Mouse (Mus musculus) embryonic facial prominence, embryonic 12.5 days (tissue): ENCODE results near the gene 4931414P19Rik. TPM values are rescaled to one million over a fixed set of nuclear protein-coding genes. Genes with fewer than 3 reads are reported as not detected.

Source experiments
- ATAC-seq: fragments of 200-750 bp; cut with Nextera tagmentation; 2 replicates; pipeline ENCODE4 v1.8.0; 2017; ENCODE audit not compliant: insufficient number of reproducible peaks, insufficient read depth, low FRiP score, low TSS enrichment
- H3K27ac ChIP-seq: fragments of 300-500 bp; sonication (generic); 2 replicates; pipeline ENCODE4 v1.5.1; 2016; ENCODE audit warnings: mild to moderate bottlenecking
- H3K27me3 ChIP-seq: fragments of 300-500 bp; sonication (generic); 2 replicates; pipeline ENCODE4 v1.6.1; 2016; ENCODE audit warnings: mild to moderate bottlenecking, moderate library complexity
- H3K36me3 ChIP-seq: fragments of 300-500 bp; sonication (generic); 2 replicates; pipeline ENCODE4 v1.6.1; 2016; ENCODE audit warnings: mild to moderate bottlenecking
- H3K4me1 ChIP-seq: fragments of 300-500 bp; sonication (generic); 2 replicates; pipeline ENCODE4 v1.6.1; 2016
- H3K4me2 ChIP-seq: fragments of 300-500 bp; sonication (generic); replicated peaks from 2 replicates; pipeline ENCODE4 v1.6.1; 2016; ENCODE audit warnings: mild to moderate bottlenecking, moderate library complexity
- H3K4me3 ChIP-seq: fragments of 300-500 bp; sonication (generic); 2 replicates; pipeline ENCODE4 v1.5.1; 2016; ENCODE audit warnings: mild to moderate bottlenecking
- H3K9ac ChIP-seq: fragments of 300-500 bp; sonication (generic); 2 replicates; pipeline ENCODE4 v1.6.1; 2016; ENCODE audit warnings: mild to moderate bottlenecking, moderate library complexity
- H3K9me3 ChIP-seq: fragments of 300-500 bp; sonication (generic); 2 replicates; pipeline ENCODE4 v1.6.1; 2016; ENCODE audit warnings: mild to moderate bottlenecking, moderate library complexity
- whole genome bisulfite sequencing: fragments of 180-500 bp; shearing (Covaris S2); methylation state at CpG from one replicate; pipeline ENCODE4 v1.1.7; 2016; 5-methylcytosine and 5-hydroxymethylcytosine counted together
- microRNA counts: library from miRNA; unstranded; fragments of <30 nt; microRNA quantifications from one replicate; lab custom pipeline; 2017
- microRNA-seq: library from miRNA; unstranded; fragments of <30 nt; microRNA quantifications from one replicate; pipeline ENCODE4, GENCODE M21; 2017
- polyA plus RNA-seq: library from polyadenylated mRNA; unstranded; fragments of >200 nt; fragmentation: Nextera tagmentation; extraction: Ambion mirVana; gene quantifications from 2 replicates; pipeline ENCODE4 v1.2.1, GENCODE M21; 2016

4931414P19Rik gene
- polyA plus RNA-seq, 1 experiment from 2014 or later: 10.1 TPM

DNA sequence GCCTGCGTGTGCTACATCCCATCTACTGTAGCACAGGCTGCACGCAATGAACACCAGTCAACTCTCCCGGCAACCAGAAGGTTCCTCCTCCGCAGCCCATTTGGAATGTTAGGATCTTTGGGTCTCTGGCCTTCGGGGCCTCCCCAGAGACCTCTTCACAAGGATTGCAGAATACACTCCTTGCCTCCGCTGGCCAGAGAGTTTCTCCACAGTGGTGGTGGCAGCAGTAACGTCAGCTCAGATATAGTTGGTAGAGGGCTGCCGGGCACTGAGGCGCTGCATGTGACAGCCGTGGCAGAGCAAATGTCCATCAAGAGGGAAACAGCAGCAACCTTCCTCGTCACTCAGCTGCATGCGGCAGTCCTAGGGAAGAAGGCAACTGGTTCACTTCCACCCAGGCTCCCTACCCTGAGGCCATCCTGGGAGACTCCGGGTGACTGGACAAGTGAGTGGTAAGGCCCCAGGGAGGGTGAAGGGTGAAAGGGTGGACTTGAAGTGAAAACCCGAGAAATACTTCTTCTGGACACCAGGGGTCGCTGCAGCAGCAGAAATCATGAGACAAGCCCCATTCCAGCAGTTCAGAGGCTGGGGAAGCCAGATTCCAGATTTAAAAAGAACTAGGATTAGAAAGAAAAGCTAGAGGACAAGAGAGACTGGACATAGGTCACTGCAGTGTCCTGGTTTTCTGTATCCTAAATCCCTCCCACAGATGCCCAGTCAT is 36.9 kb downstream of the 4931414P19Rik start:
- H3K36me3 ChIP-seq: peaks cover 72% of the 10 kb centered on the region
- WGBS: 71% methylated on average over 15 of the region's 15 CpGs
- H3K27me3 ChIP-seq: no peaks in the 10 kb centered on the region
- H3K4me3 ChIP-seq: no peak overlapping the region
- no peak for ATAC-seq
- H3K4me2 ChIP-seq: no peak overlapping the region
- H3K9ac ChIP-seq: no peak overlapping the region
- no peak overlapping the region for H3K27ac ChIP-seq
- H3K9me3 ChIP-seq: no peaks in the 10 kb centered on the region
- peaks cover 31% of the 10 kb centered on the region for H3K4me1 ChIP-seq

DNA sequence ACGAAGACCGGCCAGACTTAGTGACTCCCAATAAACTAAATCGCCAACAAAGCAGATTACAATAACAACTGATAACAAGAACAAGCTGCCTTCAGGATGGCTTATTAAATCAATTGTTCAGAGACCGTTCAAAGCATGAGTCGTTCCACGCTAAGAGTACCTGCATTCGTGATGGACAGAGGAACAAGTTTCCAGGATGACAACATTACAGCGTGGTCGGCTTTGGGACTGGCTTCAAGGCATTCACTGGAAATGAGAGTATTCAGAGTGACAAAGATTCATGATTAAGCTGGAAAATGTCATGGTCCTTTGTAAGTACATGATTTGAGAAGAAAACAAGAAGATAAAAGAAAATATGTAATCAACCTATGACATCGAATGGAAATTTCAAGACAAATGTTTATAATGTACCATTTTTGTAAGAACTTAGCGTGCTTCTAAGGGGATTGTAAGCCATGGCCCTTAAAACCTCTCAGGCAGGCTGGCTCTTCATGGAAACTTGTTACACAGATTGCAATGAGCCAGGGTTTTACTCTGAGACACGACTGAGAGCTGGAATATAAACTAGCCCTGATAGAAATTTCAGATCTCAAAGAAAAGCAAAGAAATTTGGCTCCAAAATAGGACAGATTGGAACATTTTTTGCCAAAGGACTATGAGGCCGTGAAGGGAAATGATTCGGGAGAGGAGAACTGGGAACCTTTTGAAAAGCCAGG is 45.1 kb downstream of the 4931414P19Rik start:
- no peak overlapping the region for H3K4me2 ChIP-seq
- H3K27ac ChIP-seq: no peak overlapping the region
- no peak for ATAC-seq
- H3K4me3 ChIP-seq: no peak overlapping the region
- H3K4me1 ChIP-seq: no peaks in the 10 kb centered on the region
- no peaks in the 10 kb centered on the region for H3K9me3 ChIP-seq
- no peak overlapping the region for H3K9ac ChIP-seq
- H3K36me3 ChIP-seq: no peaks in the 10 kb centered on the region
- no peaks in the 10 kb centered on the region for H3K27me3 ChIP-seq
- WGBS: 80% methylated on average over 14 of the region's 14 CpGs

DNA sequence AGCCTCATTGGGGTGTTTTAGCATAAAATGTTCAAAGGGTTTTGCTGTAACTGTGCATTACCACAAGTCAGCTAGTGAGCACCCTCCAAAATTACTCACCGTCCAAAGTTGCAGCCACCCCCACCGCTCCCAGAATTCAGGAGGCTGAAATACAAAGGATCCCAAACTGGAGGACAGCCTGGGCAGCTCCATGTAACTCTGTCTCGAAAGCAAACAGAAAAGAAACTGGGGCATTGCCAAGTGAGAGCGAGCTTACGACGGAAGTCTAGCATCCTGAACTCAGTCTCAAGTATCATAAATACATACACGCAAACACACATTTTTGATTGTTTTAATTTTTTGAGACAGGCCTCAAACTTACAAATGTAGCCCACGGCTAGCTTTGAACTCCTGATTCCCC is 48.5 kb downstream of the 4931414P19Rik start:
- ATAC-seq: no peak
- Histone ChIP-seq H3K4me3 (no peak overlapping the region), H3K27me3 (no peaks in the 10 kb centered on the region), H3K9me3 (no peaks in the 10 kb centered on the region), H3K9ac (no peak overlapping the region), H3K4me2 (no peak overlapping the region), H3K4me1 (no peaks in the 10 kb centered on the region; the same call in 1 of the 2 replicates), H3K36me3 (no peaks in the 10 kb centered on the region), H3K27ac (no peak overlapping the region)
- 86% methylated on average over 8 of the region's 8 CpGs for WGBS

DNA sequence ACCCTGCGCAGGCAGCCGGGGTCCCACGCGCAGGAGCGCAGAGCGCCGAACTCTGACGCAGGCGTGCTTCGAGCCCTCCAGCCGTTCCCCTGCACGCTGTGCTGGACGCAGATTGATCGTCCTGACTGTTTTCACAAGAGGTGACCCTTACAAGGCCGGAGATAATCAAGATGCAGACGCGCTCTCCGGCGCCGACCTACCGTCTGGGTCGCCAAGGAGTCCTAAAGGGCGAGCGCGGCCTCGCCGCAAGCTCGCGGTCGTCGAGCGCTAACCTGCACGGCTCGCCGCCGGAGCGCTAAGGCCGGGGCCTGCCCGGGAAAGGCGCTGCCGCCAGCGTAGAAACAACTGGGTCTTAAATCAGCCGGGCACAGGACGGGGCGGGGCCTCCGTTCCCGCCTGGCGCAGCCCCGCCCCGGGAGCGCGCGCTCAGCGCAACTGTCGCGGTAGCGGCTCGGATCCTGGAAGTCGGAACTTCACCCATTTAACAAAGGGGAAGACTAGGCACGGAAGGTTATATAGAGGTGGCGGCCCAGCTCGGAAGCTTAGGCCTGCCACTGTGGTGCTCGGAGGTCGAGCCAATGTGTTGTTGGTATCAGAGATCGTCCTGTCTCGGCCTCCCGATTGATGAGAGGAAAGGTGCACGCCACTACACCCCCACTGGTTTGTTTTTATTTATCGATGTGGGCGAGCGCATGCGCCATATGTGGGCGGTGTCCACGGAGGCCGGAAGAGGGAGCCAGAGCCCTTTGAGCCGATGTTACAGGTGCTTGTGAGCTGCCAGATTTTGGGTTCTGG is 51.6 kb downstream of the 4931414P19Rik start, which contains the start of gene Haus4:
TSS of gene Haus4 (minus strand) at position 642 of the 795 bp plus-strand sequence.
- Histone ChIP-seq H3K9ac (peak within 1 kb of the TSS; percentile 63), H3K4me1 (no peaks in the 10 kb centered on the region; the same call in 1 of the 2 replicates), H3K36me3 (peaks cover 18% of the 10 kb centered on the region), H3K4me2 (peak within 1 kb of the TSS; percentile 81), H3K27ac (peak within 1 kb of the TSS; percentile 88), H3K4me3 (peak within 1 kb of the TSS; percentile 53), H3K9me3 (no peaks in the 10 kb centered on the region), H3K27me3 (no peaks in the 10 kb centered on the region)
- WGBS: under 1% methylated on average over 76 of the region's 76 CpGs
- peak; percentile 89 for ATAC-seq

DNA sequence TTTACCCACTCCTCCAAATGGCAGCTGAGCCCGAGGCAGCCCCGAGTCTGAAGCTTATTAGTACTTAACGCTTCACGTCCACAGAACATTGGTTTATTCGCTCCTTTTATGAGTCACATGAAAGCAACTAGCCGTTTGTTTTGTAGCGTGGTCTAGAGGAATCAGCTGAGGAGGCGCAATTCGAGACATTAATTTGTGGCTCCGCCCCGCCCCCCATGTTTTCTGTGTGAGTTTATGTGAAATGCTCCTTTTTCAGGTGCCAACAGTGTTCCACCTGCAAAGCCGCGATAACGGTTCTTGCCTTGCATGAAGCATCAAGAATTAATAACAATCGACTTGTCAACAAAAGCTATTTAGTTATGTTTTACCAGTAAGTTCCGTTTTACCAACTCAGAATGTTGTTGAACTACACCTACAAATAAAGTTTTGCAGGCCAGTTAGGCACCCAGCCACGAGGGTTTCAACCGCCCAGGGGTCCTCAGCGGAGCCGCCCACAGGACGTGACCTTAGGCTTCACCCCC is 52.3 kb downstream of the 4931414P19Rik start:
- ATAC-seq: no peak
- H3K9ac ChIP-seq: peak overlapping the region; percentile 63
- peaks cover 25% of the 10 kb centered on the region for H3K36me3 ChIP-seq
- H3K9me3 ChIP-seq: no peaks in the 10 kb centered on the region
- H3K4me2 ChIP-seq: peak overlapping the region; percentile 81
- peak overlapping the region; percentile 53 for H3K4me3 ChIP-seq
- H3K4me1 ChIP-seq: no peaks in the 10 kb centered on the region; the same call in 1 of the 2 replicates
- H3K27ac ChIP-seq: peak overlapping the region; percentile 88; the same call in 1 of the 2 replicates
- 3% methylated on average over 21 of the region's 21 CpGs for WGBS
- H3K27me3 ChIP-seq: no peaks in the 10 kb centered on the region

DNA sequence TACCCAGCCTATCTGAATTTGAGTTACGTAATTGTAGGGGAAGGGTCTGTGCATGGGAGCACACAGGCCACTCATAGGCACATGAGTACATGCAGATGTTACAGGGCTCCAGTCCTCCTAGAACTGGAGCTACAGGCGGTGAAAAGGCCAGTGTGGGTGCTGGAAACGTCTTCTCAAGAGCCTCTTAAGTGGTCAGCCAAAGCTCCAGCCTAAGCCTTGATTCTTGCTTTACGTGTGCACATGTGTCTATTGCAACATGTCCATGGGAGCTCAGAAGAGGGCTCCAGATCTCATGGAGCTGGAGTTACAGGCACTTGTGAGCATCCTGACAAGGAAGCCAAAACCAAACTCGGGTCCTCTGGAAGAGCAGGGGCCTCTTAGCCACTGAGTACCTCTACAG is 61.1 kb downstream of the 4931414P19Rik start:
- no peaks in the 10 kb centered on the region for H3K27me3 ChIP-seq
- H3K27ac ChIP-seq: no peak overlapping the region
- no peaks in the 10 kb centered on the region for H3K9me3 ChIP-seq
- H3K9ac ChIP-seq: no peak overlapping the region
- H3K36me3 ChIP-seq: peaks cover 71% of the 10 kb centered on the region
- H3K4me3 ChIP-seq: no peak overlapping the region
- WGBS: 90% methylated on average over 5 of the region's 5 CpGs
- no peak overlapping the region for H3K4me2 ChIP-seq
- no peak for ATAC-seq
- no peaks in the 10 kb centered on the region for H3K4me1 ChIP-seq

DNA sequence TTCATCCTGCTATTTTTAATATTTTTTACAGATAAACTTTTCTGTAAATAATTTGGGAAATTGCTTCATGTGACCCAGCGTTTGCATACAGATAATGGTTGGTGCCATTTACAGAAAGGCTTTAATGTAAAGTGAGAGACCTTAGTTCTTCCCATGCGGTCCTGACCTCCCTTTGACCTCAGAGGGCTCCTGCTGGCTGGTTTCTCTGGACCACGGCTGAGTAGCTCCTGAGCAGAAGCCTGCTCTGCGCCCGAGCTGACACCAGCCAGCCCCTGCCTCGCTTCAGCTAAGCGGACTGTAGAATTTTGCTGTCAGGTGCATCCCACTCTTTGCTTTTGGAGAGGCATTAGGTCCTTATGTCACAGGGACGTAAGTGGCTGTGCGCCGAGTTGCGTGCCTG is 65.0 kb downstream of the 4931414P19Rik start:
- no peak overlapping the region for H3K27ac ChIP-seq
- H3K36me3 ChIP-seq: peaks cover 33% of the 10 kb centered on the region
- H3K9ac ChIP-seq: no peak overlapping the region
- H3K27me3 ChIP-seq: no peaks in the 10 kb centered on the region
- no peak overlapping the region for H3K4me3 ChIP-seq
- no peaks in the 10 kb centered on the region for H3K4me1 ChIP-seq
- no peak for ATAC-seq
- WGBS: 73% methylated on average over 11 of the region's 11 CpGs
- H3K9me3 ChIP-seq: no peaks in the 10 kb centered on the region
- no peak overlapping the region for H3K4me2 ChIP-seq

DNA sequence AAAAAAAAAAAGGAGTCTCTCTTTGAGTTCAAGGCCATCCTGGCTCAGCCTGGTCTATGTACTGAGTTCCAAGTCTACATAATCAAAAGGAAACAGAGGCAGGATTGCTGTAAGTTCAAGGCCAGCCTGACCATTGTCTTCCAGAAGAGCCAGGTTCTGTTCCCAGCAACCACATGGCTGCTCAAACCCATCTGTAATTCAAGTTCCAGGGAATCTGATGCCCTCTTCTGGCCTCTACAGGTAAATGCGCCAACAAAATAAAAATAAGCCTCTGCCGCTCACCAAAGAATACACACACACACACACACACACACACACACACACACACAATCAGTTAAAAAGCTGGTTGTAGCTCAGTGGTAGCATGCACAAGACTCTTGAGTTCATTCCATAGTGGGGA is 67.2 kb downstream of the 4931414P19Rik start:
- Histone ChIP-seq H3K4me3 (no peak overlapping the region), H3K4me2 (no peak overlapping the region), H3K27me3 (no peaks in the 10 kb centered on the region), H3K36me3 (peaks cover 14% of the 10 kb centered on the region), H3K9ac (no peak overlapping the region), H3K9me3 (no peaks in the 10 kb centered on the region), H3K4me1 (no peaks in the 10 kb centered on the region), H3K27ac (no peak overlapping the region)
- WGBS: 61% methylated on average over 2 of the region's 2 CpGs
- no peak for ATAC-seq

MicroRNAs encoded within 50 kb of the gene (microRNA counts, 519-probe panel; counts per million panel counts)
- 460 counts per million, percentile 65 among the panel's probes with 10 or more counts for microRNA mmu-miR-686 (lab: Ali Mortazavi, UCI)

Small RNAs within 50 kb of the gene (microRNA-seq; reads per million reads assigned to microRNA genes)
- gene Mir686 (not detected), gene Mir6948 (0.54 reads per million)

Other genes starting within 250 kb of the 4931414P19Rik start
- 43.3 and 47.4 TPM in 2 replicates for gene Oxa1l, start 245.2 kb downstream of the 4931414P19Rik start, polyA plus RNA-seq
- gene Slc7a7, start 188.2 kb downstream of the 4931414P19Rik start, polyA plus RNA-seq: 4.8 and 5.2 TPM in 2 replicates
- 253 and 263 TPM in 2 replicates for gene Mrpl52, start 179.1 kb downstream of the 4931414P19Rik start, polyA plus RNA-seq
- 182 and 194 TPM in 2 replicates for gene Mmp14, start 174.4 kb downstream of the 4931414P19Rik start, polyA plus RNA-seq
- gene Lrp10, start 141.9 kb downstream of the 4931414P19Rik start, polyA plus RNA-seq: 33.1 and 34.6 TPM in 2 replicates
- gene Rem2, start 129.9 kb downstream of the 4931414P19Rik start, polyA plus RNA-seq: 5.5 and 6.9 TPM in 2 replicates
- gene Prmt5, start 88.5 kb downstream of the 4931414P19Rik start, polyA plus RNA-seq: 96.4 and 101 TPM in 2 replicates
- gene Haus4, start 51.4 kb downstream of the 4931414P19Rik start, polyA plus RNA-seq: 50.5 and 52.3 TPM in 2 replicates
- 67.8 and 69.0 TPM in 2 replicates for gene Ajuba, start 28.4 kb downstream of the 4931414P19Rik start, polyA plus RNA-seq
- gene Psmb5, start 12.0 kb upstream of the 4931414P19Rik start, polyA plus RNA-seq: 381 and 403 TPM in 2 replicates
- 0.05 and 0.10 TPM in 2 replicates for gene Psmb11, start 15.4 kb upstream of the 4931414P19Rik start, polyA plus RNA-seq
- gene Gm17606, start 35.0 kb upstream of the 4931414P19Rik start, polyA plus RNA-seq: 1.1 TPM in 1 of 2 replicates, not detected in the other
- gene Cdh24, start 35.4 kb upstream of the 4931414P19Rik start, polyA plus RNA-seq: 10.8 and 11.9 TPM in 2 replicates
- gene 1700123O20Rik, start 80.2 kb upstream of the 4931414P19Rik start, polyA plus RNA-seq: 94.4 and 106 TPM in 2 replicates
- 150 and 157 TPM in 2 replicates for gene Acin1, start 80.9 kb upstream of the 4931414P19Rik start, polyA plus RNA-seq
- 0.09 and 0.19 TPM in 2 replicates for gene Gm29776, start 92.8 kb upstream of the 4931414P19Rik start, polyA plus RNA-seq
- 0.42 TPM in 1 of 2 replicates, not detected in the other for gene Cebpe, start 106.2 kb upstream of the 4931414P19Rik start, polyA plus RNA-seq
- 3.3 and 4.4 TPM in 2 replicates for gene Slc7a8, start 176.0 kb upstream of the 4931414P19Rik start, polyA plus RNA-seq
- gene Rnf212b, start 208.1 kb upstream of the 4931414P19Rik start, polyA plus RNA-seq: not detected in 2 replicates